7 mouse cellular contexts compared by ENCODE assay signal in genomic region chr6:91160399-91160798, GRCm38 (mm10). TPM values are rescaled to one million over a fixed set of nuclear protein-coding genes. Genes with fewer than 3 reads are reported as not detected.
DNase-seq lines count a peak whose midpoint lies in the region; ATAC-seq and TF ChIP-seq lines count a peak whose summit lies in the region.

No protein-coding gene starts in this region.

- H3K9me3 ChIP-seq in forebrain, embryonic 14.5 days (replicated peaks; ENCODE audit: control insufficient read depth, low read length): no peaks in the 10 kb centered on the region
- no peaks in the 10 kb centered on the region for H3K9me3 ChIP-seq in hindbrain, embryonic 12.5 days (replicated peaks)
- H3K9me3 ChIP-seq in limb, embryonic 10.5 days (replicated peaks): no peaks in the 10 kb centered on the region

- 0 out of 2 replicates have a peak, but pooled peaks cover 2% of the 10 kb centered on the region for H3K36me3 ChIP-seq in forebrain, embryonic 14.5 days (ENCODE audit: control insufficient read depth, insufficient read depth, low read length)
- H3K36me3 ChIP-seq in hindbrain, embryonic 12.5 days: 0 out of 2 replicates have a peak, but pooled peaks cover 4% of the 10 kb centered on the region
- H3K36me3 ChIP-seq in limb, embryonic 10.5 days: peaks cover 9% of the 10 kb centered on the region; the same call in 1 of the 2 replicates
- H3K36me3 ChIP-seq in myocyte (ENCODE audit: control insufficient read depth, insufficient read depth): no peaks in the 10 kb centered on the region

- H3K4me2 ChIP-seq in forebrain, embryonic 14.5 days (ENCODE audit: low read length): no peak overlapping the region
- peak overlapping the region; percentile 15; the same call in 1 of the 2 replicates for H3K4me2 ChIP-seq in hindbrain, embryonic 12.5 days (replicated peaks)
- H3K4me2 ChIP-seq in myocyte (ENCODE audit: low read depth): no peak overlapping the region

- ATAC-seq in forebrain, embryonic 14.5 days: peak; percentile 21; the same call in 1 of the 2 replicates
- ATAC-seq in hindbrain, embryonic 12.5 days (ENCODE audit: low FRiP score): no peak

- no peak overlapping the region for H3K4me3 ChIP-seq in forebrain, embryonic 14.5 days (ENCODE audit: low read depth, low read length)
- H3K4me3 ChIP-seq in hindbrain, embryonic 12.5 days: no peak overlapping the region
- no peak overlapping the region; the same call in 1 of the 2 replicates for H3K4me3 ChIP-seq in limb, embryonic 10.5 days
- peak overlapping the region; percentile 25 for H3K4me3 ChIP-seq in myocyte

- DNase-seq in 3T3-L1 (ENCODE audit: low read depth, low spot score): peak; percentile 58
- peak; percentile 79 for DNase-seq in adrenal gland, postnatal 10 days
- DNase-seq in forebrain, embryonic 14.5 days (ENCODE audit: low spot score): peak; percentile 84
- no peak for DNase-seq in limb, embryonic 10.5 days (ENCODE audit: low spot score)
- no peak for DNase-seq in embryo, embryonic 10 days (ENCODE audit: low spot score)

- no peak overlapping the region for H3ac ChIP-seq in myocyte (ENCODE audit: control insufficient read depth, insufficient read length)

- H3K79me2 ChIP-seq in myocyte (ENCODE audit: control insufficient read depth, insufficient read depth): no peaks in the 10 kb centered on the region

- no peak overlapping the region for H3K9ac ChIP-seq in forebrain, embryonic 14.5 days (ENCODE audit: low read length)
- no peak overlapping the region for H3K9ac ChIP-seq in hindbrain, embryonic 12.5 days

- 24% methylated on average over 3 of the region's 3 CpGs for WGBS in forebrain, embryonic 14.5 days
- WGBS in hindbrain, embryonic 12.5 days: 32% methylated on average over 3 of the region's 3 CpGs
- 44% methylated on average over 3 of the region's 3 CpGs for WGBS in limb, embryonic 10.5 days

- H3K27ac ChIP-seq in forebrain, embryonic 14.5 days (ENCODE audit: low read depth, low read length): peak overlapping the region; percentile 59; the same call in 1 of the 2 replicates
- peak overlapping the region; percentile 62 for H3K27ac ChIP-seq in hindbrain, embryonic 12.5 days
- peak overlapping the region; percentile 50 for H3K27ac ChIP-seq in limb, embryonic 10.5 days

- TF ChIP-seq POLR2A in myocyte (IDR thresholded peaks at IDR 0.05; ENCODE audit: insufficient read length, low read depth): no peak

- H3K4me1 ChIP-seq in forebrain, embryonic 14.5 days (ENCODE audit: control insufficient read depth, insufficient read depth, low read length): peaks cover 40% of the 10 kb centered on the region
- H3K4me1 ChIP-seq in hindbrain, embryonic 12.5 days: peaks cover 51% of the 10 kb centered on the region
- H3K4me1 ChIP-seq in limb, embryonic 10.5 days: peaks cover 58% of the 10 kb centered on the region

- no peaks in the 10 kb centered on the region for H3K27me3 ChIP-seq in forebrain, embryonic 14.5 days (replicated peaks; ENCODE audit: control insufficient read depth, insufficient read depth, low read length)
- H3K27me3 ChIP-seq in hindbrain, embryonic 12.5 days: no peaks in the 10 kb centered on the region
- no peaks in the 10 kb centered on the region; the same call in 1 of the 2 replicates for H3K27me3 ChIP-seq in limb, embryonic 10.5 days (ENCODE audit: low read depth, poor library complexity, severe bottlenecking)
- no peaks in the 10 kb centered on the region for H3K27me3 ChIP-seq in myocyte (ENCODE audit: control insufficient read depth, insufficient read depth, insufficient read length)

TF ChIP-seq in myocyte, 11 proteins besides CTCF, POLR2A, EP300 and RAD21:
- TF ChIP-seq MAX (IDR thresholded peaks at IDR 0.05; ENCODE audit: low read depth): no peak
- no peak for TF ChIP-seq MYOD1 (IDR thresholded peaks at IDR 0.05; ENCODE audit: control insufficient read depth in 1 of 3, insufficient read length in 2 of 3, low read depth in 2 of 3)
- TF ChIP-seq E2F4 (IDR thresholded peaks at IDR 0.05; ENCODE audit: insufficient read depth): no peak
- no peak for TF ChIP-seq TCF3 (IDR thresholded peaks at IDR 0.05; ENCODE audit: insufficient read length, low read depth)
- no peak for TF ChIP-seq USF1 (IDR thresholded peaks at IDR 0.05; ENCODE audit: low read depth)
- no peak for TF ChIP-seq CEBPB (IDR thresholded peaks at IDR 0.05; ENCODE audit: insufficient read depth, poor library complexity, severe bottlenecking)
- no peak for TF ChIP-seq POLR2AphosphoS2 (IDR thresholded peaks at IDR 0.05; ENCODE audit: insufficient read length, low read depth)
- no peak for TF ChIP-seq SRF (IDR thresholded peaks at IDR 0.05; ENCODE audit: control insufficient read depth, insufficient read length, low read depth)
- no peak for TF ChIP-seq REST (IDR thresholded peaks at IDR 0.05; ENCODE audit: insufficient read depth, insufficient read length)
- TF ChIP-seq TCF12 (IDR thresholded peaks at IDR 0.05; ENCODE audit: insufficient read depth, poor library complexity, severe bottlenecking): no peak
- no peak for TF ChIP-seq MYOG (IDR thresholded peaks at IDR 0.05; ENCODE audit: control insufficient read depth in 1 of 3, insufficient read depth in 1 of 3, insufficient read length in 2 of 3, low read depth in 2 of 3)
TF ChIP-seq in myocyte: peak in this region for 0.

RNA-seq across cellular contexts. Expression of gene Hdac11, which starts 3.9 kb away (rescaled TPM):
- 10 to 100 TPM in 1 of 2 experiments, 1 to 10 TPM in 1; 9.7 to 12.3 TPM for total RNA-seq in adrenal gland, postnatal 10 days (2021)
- 24.5 and 26.1 TPM in 2 replicates for polyA plus RNA-seq in forebrain, embryonic 14.5 days (2014; fragmentation: Nextera tagmentation; extraction: Ambion mirVana)
- 18.8 and 23.2 TPM in 2 replicates for polyA plus RNA-seq in hindbrain, embryonic 12.5 days (2016; fragmentation: Nextera tagmentation; extraction: Ambion mirVana)
- 10.0 and 12.8 TPM in 2 replicates for polyA plus RNA-seq in limb, embryonic 10.5 days (2016; fragmentation: Nextera tagmentation; extraction: Ambion mirVana)
- 39.3 TPM for polyA plus RNA-seq in myocyte (2012; fragmentation: generic; extraction: Trizol)

RNA-seq across cellular contexts. Expression of gene Nup210, which starts 43.8 kb away (rescaled TPM):
- 10 to 100 TPM; 10.1 to 18.0 TPM for total RNA-seq in adrenal gland, postnatal 10 days (2021)
- 13.9 and 15.6 TPM in 2 replicates for polyA plus RNA-seq in forebrain, embryonic 14.5 days (2014; fragmentation: Nextera tagmentation; extraction: Ambion mirVana)
- 19.1 and 19.8 TPM in 2 replicates for polyA plus RNA-seq in hindbrain, embryonic 12.5 days (2016; fragmentation: Nextera tagmentation; extraction: Ambion mirVana)
- 7.2 and 10.7 TPM in 2 replicates for polyA plus RNA-seq in limb, embryonic 10.5 days (2016; fragmentation: Nextera tagmentation; extraction: Ambion mirVana)
- polyA plus RNA-seq in myocyte (2012; fragmentation: generic; extraction: Trizol): 0.31 TPM

RNA-seq across cellular contexts. Expression of gene Fbln2, which starts 51.9 kb away (rescaled TPM):
- total RNA-seq in adrenal gland, postnatal 10 days (2021): 10 to 100 TPM; 59.6 to 62.1 TPM
- 7.3 and 12.8 TPM in 2 replicates for polyA plus RNA-seq in forebrain, embryonic 14.5 days (2014; fragmentation: Nextera tagmentation; extraction: Ambion mirVana)
- polyA plus RNA-seq in hindbrain, embryonic 12.5 days (2016; fragmentation: Nextera tagmentation; extraction: Ambion mirVana): 100 and 102 TPM in 2 replicates
- 61.9 and 101 TPM in 2 replicates for polyA plus RNA-seq in limb, embryonic 10.5 days (2016; fragmentation: Nextera tagmentation; extraction: Ambion mirVana)
- 167 TPM for polyA plus RNA-seq in myocyte (2012; fragmentation: generic; extraction: Trizol)

Comparison
In these comparisons a context has a peak if more than half of its experiments do, and no peak if none do; other contexts are left out.
1. DNase-seq: peak in 3T3-L1 (single experiment), adrenal gland, postnatal 10 days (single experiment) and forebrain, embryonic 14.5 days (single experiment); none in limb, embryonic 10.5 days (single experiment) and embryo, embryonic 10 days (single experiment).
2. Peak in every context shown above with its lines, with median percentiles within 50 percentile points of each other: H3K27ac ChIP-seq.